Mouse (Mus musculus) adrenal gland, adult (tissue): ENCODE data around the gene Plk2.

Experiments used
- DNase-seq, 2 experiments: peaks; one replicate each; pipeline ENCODE4 v3.0.0; 2022 to 2023; ENCODE audit warnings: low spot score in 1 of 2; ENCODE audit not compliant: inconsistent age in 2 of 2

Plk2 gene

DNA sequence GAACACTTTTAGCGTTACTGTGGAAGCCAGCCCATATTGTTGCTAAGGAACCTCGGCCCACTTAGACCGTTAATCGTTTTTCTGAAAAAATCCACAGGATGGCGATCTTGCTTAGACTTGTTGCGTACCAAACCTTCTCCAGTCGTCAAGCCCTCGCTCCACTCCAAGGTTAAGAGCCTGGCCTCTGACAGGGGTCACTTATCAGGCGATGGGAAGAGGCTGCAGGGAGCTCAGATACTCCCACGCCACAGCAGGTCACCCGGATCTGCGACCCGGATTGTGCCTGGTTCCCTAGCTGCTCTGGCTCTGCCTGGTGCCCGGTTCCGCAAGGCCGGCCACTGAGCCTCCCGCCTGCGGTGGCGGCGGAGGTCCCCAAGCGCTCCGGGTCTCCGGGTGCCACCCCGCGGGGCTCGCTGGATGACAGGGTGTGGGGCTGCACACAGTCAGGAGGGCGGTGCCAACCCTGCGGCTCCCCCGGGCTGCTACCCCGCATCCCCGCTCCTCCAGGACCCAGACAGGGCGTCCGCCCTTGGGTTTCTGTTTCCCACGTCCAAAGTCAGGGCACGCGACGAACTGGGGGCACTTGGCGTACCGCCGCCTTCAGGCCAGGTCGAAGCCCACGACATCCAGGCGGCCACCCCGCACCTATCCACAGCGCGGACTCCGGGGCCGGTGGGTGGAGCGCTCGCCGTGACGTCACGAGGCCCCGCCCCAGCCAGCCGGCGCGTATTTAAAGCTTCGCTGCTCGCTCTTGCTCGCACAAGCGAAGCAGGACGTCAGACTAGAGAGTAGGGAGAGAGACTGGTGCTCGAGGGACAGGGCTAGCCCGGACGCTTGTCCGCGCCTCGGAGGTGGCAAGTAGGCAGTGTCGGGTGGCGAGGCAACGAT is at the start of gene Plk2:
Gene Plk2, plus strand, starts transcription at position 756 of the 888 bp plus-strand sequence.
- DNase-seq: peak; percentile 94 to 99

DNA sequence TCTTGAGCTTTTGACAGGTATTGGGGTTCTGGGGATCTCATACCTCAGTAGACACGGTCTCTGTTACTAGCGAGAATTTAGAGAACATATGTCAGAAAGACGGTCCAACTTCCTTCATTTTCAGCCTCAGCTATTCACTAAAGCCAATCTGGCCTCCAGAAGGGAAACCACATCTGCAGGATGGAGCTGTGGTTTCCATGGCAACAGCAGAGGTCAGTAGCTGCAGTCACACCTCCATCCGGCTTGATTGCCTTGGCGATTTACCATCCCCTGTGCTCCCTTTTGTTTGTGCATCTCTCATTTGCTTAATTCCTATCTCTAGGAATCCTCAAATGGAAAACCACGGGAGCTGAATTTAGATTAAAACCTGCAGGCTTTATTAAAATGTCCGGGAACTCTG is 48.1 kb upstream of the Plk2 start:
- DNase-seq: no peak

DNA sequence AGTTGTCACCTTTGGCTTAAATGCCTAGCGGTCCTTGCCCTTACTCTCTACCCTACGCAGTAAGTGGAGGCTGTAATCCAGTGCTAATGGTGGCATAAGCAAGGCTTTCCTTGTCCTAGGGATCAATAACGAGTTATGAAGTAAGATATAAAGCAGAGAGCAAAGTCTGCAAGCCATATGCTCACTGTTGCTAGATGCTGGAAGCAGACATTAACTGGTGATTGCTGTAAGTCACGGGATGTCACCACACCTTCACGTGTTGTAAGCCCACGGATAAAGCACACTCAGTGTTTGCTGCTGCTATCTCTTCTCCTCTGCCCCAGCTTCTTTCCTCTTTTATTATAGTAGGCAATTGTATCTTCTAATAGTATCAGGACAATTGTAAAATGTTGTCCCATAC is 43.8 kb upstream of the Plk2 start:
- no peak for DNase-seq

DNA sequence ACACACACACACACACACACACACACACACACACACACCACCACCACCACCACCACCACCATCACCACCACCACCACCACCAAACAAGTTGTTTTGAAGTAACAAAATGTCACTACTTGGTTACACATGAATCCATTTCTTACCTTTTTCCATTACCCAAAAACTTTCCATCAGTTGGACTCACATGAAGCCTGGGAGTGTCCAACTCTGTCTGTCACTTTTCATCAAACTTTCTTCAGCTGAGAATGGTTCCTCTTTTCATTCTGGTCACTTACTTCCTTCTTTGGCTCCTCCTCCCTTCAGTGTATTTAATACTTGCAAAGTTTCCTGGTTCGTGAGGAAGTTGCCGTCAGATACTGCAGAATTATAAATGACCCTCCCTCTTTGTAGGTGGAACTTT is 37.9 kb upstream of the Plk2 start, which contains the start of gene Gapt:
Gene Gapt, minus strand, starts transcription at position 259 of the 400 bp plus-strand sequence.
- no peak for DNase-seq

DNA sequence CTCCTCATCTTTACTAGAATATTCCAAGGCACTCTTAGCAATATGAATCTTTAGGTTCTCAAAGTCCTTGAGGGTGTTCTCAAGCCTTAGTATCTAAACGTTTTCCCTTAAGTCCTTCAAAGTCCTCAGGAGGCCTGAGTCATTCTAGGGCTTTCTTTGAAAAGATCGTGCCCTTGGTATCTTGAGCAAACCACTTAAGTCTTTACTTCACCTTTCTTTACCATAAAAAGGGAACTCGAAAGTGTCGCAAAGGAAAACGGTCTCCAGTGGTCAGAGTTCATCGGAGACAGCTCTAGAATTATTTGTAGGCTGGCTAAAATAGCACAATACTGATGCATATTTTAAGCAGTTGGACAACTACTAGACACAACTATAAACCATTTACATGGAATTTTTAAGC is 31.1 kb upstream of the Plk2 start:
- DNase-seq: no peak

DNA sequence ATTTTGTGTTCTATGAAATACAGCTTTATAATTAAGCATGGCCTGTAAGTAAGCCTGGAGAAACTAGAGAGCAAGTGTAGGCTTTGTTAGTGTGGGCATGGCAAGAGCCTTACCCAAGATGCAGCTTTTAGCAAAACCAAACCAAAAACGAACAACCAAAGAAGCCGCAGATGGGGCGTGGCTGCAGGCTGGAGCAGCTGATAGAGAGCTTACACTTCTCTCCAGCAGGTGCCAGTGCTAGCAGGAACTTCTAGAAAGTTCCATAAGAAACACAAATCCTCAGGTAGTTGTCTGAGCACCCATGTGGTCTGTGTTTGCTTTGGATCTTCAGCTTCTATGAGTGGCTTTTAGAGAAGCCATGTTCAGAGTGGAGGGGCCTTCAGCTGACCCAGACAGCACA is 28.4 kb upstream of the Plk2 start:
- no peak for DNase-seq

DNA sequence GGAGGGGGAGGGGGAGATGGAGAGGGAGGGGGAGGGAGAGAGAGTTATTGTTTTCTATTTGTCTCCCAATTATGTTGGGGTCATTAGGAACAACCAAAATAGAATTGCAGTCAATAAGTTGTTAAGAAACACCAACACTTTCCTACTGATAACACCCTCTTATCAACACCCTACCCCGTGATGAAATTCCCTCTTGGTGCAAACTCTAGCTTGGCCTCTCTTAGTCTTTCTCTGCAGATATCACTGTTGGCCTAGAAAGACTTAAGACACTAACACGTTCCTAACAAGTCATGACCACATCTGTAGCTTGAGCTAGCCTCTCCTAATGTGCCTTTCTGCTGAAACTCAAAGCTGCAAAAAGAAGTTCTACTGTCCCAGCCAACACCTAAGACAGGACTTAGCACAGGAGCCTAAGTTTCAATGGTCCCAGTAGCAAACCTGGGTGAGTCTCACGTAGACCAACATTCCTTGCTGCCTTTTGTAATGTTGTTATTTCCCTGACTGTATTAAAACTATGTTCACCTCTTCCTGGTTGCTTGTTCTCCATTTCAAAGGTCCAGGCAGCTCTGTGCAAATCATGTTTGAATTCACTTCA is 26.8 kb upstream of the Plk2 start:
- no peak for DNase-seq

DNA sequence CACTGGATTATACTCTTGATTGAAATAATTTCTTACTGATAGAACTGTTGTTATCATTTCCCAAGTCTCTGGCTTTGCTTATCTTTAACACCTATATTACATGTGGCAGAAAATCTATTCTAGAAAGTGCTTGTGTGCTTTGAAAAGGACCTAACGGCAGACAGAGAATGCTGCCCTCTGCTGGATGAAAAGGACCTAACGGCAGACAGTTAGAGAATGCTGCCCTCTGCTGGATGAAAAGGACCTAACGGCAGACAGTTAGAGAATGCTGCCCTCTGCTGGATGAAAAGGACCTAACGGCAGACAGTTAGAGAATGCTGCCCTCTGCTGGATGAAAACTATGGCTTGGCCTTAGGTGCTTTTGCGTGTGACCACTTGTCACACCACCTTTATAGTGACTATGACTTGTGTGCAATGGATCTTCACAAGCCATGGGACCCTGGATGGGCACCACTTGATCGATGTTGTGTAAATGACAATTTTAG is 26.2 kb upstream of the Plk2 start:
- DNase-seq: peak; percentile 39 to 87

DNA sequence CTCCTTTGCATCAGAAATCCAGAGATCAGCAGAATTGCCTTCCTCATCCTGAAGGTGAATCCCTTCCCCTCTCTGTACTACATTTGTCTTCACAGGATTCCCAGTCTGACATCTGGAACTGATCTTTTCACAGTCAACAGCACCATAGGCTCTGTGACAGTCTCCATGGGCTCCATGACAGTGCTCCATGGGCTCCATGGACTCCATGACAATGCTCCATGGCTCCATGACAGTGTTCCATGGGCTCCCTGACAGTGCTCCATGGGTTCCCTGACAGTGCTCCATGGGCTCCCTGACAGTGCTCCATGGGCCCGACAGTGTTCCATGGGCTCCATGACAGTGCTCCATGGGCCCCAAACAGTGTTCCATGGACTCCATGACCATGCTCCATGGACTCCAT is 25.2 kb upstream of the Plk2 start:
- no peak for DNase-seq

DNA sequence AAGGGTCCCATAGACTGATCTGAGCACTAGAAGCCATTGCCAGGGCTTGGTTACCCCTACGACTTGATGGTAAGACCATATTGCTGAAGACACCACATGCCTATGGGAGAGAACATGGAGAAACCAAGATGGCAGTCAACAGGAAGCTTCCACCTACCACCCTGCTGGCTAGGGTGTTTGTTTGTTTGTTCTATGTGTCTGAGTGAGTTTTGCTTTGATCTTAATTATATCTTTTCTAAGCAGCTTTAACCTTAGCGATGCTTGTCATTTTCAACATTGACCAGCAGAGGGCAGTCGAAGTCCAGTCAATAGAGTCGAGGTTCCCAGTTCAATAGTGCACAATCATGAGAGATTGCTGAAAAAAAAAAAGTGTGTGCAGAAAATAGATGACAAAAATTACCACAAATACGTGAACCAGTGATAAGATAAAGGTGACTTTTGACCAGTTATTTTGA is 12.4 kb upstream of the Plk2 start:
- DNase-seq: peak; percentile 17 to 69

DNA sequence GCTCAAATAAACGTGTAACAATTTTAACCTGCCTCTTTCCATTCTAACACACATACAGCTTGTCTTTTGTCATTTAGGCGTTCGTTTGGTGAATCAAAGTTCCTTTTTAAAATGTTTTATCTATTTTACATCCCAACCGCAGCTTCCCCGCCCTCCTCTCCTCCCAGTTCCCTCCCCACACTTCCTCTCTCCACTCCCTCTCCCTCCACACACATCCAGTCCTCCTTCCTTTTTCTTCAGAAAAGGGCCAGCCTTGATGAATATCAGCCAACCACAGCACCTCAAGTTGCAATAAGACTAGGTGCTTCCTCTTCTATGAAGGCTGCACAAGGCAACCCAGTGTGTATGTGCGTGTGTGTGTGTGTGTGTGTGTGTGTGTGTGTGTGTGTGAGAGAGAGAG is 10.3 kb upstream of the Plk2 start:
- DNase-seq: no peak

DNA sequence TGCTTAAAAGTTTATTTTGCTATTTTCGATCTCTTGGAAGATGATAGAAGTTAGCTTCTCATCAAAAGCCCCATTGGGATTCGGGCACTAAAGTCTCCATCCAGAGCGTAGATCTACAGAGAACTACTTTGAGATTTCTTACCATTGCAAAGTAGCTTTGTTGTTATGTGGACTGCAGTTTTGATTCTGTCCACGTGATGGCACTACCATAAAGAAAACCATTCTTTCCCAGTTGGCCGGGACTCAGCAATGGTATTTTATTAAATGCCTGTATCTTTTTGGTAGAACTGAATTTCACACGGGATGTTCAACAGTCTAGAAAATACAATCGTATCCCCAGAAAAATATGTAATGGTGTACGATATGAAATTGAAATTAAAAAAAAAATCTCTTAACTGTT is 2.6 kb upstream of the Plk2 start:
- peak; percentile 39 to 87 for DNase-seq

DNA sequence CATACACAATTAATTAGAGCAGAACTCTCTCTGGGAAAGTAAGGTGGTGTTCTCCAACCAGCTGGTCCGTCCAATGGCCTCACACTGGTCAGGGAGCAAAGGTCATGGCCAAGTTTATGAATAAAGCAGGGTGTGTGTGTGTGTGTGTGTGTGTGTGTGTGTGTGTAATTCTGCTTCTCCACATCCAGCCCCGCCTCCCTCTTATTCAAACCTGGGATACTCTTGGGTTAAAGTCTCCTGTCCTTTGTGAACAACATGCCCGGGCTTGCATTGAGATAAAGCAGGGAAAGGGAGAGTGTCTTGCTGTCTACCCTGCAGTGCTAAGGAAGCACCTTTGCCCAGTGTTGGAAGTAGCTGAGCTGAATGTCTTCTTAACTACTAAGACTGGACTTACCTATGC is 2.2 kb upstream of the Plk2 start:
- DNase-seq: no peak

DNA sequence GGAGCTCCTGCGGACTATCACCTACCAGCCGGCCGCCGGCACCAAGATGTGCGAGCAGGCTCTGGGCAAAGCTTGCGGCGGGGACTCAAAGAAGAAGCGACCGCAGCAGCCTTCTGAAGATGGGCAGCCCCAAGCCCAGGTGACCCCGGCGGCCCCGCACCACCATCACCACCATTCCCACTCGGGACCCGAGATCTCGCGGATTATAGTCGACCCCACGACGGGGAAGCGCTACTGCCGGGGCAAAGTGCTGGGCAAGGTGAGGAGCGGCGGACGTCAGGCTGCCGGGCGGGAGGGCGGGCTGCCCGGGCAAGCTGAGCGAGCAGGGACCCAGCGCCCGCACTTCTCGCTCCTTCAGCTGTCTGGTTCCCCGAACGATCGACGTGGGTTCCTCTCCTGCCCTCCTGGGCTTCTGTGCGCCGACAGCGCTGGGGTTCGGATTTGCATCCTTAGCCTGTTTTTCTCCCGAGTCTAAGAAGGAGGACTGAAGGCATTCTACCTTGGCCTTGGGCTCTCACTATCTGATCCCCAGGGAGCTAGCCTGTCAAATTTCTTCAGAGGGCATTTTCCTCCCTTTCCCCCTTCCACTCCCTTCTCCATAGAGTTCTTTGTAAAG is 441 bp downstream of the Plk2 start:
- DNase-seq: no peak

DNA sequence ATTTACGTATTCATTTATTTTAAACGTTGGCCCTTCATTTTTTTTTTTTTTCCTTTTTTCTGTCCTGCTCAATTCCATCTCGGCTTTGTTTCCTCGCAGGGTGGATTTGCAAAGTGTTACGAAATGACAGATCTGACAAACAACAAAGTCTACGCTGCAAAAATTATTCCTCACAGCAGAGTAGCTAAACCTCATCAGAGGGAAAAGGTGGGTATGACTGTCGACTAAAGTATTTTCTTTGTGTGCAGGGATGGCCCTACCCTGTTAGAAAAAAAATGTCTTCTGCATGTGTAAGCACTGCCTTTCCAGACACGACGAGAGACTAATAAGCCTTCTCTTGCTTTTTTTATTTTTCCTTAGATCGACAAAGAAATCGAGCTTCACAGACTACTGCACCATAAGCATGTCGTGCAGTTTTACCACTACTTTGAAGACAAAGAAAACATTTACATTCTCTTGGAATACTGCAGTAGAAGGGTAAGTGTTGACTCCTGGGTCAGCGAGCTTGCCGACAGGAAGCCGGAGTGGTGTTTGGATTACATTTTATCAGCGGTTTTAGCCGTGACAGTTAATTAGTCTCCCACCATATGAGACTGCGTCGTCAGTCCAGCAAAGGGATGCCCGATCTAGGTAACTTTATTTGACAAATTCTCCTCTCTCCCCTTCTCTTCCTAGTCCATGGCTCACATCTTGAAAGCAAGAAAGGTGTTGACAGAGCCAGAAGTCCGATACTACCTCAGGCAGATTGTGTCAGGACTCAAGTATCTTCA is 1.3 kb downstream of the Plk2 start:
- DNase-seq: peak in 1 of 2 experiments; percentile 55

DNA sequence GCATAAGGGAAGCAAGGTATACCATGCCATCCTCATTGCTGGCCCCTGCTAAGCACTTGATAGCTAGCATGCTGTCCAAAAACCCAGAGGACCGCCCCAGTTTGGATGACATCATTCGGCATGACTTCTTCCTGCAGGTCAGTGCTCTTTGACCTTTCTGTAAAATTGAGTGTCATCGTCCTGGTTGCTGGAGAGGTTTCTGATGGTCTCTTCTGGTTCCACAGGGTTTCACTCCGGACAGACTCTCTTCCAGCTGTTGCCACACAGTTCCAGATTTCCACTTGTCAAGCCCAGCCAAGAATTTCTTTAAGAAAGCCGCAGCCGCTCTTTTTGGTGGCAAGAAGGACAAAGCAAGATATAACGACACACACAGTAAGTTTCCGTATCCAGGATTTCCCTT is 2.9 kb downstream of the Plk2 start:
- no peak for DNase-seq

DNA sequence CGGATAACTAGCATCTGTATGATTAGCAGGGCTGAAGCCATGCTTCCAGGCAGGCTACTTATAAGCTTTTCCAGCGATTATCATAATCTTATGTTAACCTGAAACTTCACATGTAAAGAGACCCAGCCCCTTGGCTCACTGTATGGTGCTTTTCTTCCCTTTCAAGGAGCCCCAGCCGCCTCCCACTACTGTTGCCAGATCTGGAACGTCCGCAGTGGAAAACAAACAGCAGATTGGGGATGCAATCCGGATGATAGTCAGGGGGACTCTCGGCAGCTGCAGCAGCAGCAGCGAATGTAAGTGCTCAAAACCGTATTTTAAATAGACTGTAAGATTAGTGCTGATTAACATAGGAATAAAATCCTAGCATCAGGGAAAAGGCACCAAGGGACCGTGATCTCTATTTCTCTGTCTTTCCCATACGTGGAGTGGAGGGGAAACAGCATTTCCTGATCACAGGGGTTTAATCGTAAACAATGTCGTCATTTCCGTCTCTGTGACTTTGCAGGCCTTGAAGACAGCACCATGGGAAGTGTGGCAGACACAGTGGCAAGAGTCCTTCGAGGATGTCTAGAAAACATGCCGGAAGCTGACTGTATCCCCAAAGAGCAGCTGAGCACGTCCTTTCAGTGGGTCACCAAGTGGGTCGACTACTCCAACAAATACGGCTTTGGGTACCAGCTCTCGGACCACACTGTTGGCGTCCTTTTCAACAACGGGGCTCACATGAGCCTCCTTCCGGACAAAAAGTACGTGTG is 3.8 kb downstream of the Plk2 start:
- peak in 1 of 2 experiments; percentile 11 for DNase-seq

DNA sequence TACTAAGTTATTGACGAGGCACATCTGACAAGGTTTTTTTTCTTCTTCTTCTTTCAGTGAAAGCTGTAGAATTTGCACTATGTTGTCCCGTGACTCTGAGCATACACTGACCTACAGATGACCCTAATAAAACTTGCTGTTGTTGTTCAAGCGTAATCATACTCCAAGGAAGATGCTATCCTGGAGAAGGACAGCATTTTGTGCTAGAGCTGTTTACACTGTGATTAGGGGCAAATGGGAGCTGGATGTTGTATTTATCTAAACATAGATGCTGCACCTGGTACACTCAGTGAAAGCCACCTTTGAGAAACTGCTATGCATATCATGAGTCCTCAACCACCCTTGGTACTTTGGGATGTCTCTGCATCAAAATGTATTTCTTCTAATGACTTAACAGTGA is 6.6 kb downstream of the Plk2 start:
- no peak for DNase-seq

DNA sequence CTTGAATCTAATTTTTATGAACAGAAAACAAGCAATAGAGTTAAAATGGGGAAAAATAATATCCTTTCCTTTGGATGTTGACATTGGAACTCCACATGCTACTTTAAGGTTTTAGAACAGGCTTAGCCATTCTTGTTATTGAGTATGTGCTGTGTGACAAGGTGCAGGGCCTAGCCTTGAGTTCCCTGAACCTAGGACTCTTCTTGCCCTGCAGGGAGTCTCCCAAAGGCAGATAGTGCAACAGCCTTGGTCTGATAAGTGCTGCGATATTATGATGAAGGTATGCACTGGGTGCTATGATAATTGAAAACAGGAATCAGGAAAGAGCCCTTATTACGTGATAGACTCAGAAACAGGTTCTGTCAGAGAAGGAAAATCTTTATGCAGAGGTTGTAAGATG is 7.0 kb downstream of the Plk2 start:
- DNase-seq: no peak

DNA sequence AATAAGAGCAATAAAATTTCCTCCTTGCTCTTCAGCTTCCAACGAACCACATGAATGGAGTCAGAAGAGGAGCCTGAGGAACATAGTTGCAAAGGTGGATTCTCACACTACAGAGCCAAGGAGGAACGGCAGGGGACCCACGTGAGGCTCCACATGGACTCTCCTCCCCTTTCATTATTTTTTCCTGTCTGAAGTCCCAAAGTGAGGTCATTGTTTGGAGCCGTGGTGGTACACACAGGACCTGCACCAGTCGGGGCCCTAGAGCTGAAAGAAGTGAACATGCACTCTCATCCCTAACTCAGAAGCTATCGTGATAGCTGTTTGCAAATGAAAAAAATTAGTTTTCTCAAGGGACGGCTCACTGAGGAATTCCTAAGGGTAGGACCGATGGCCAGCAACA is 9.2 kb downstream of the Plk2 start:
- DNase-seq: no peak
